Mouse (Mus musculus) CH12F3 (cell line): ENCODE data around the gene Rbm7.
"Not testable (repeated sequence)": the region's sequence is repeated elsewhere in the genome, so short reads cannot be mapped to it uniquely, and the experiment has no call there.

Experiments
- in situ Hi-C: fragments of 300-500 bp; cut with MboI; formaldehyde crosslinking; loops from 2 replicates; pipeline ENCODE4 v1.14.3; 2020; ENCODE audit warnings: low sequenced_read_pairs

Rbm7 gene

GRCm38 (mm10) chr9:48494817-48495547 is at the start of gene Rbm7, which contains the start of gene Gm5617:
Rbm7 (minus strand) TSS chr9:48495299.
Gm5617 (plus strand) TSS chr9:48495442.
- in situ Hi-C loops: no loop called here

- in situ Hi-C loops: no loop called here
These were observed 43.6 kb upstream of the Rbm7 start for GRCm38 (mm10) chr9:48538688-48539087.

GRCm38 (mm10) chr9:48538044-48538645 is 43.0 kb upstream of the Rbm7 start:
- in situ Hi-C loops: no loop called here

- in situ Hi-C loops: not testable (repeated sequence)
These were observed 42.5 kb upstream of the Rbm7 start for GRCm38 (mm10) chr9:48537616-48538015.

- in situ Hi-C loops: no loop called here
These were observed 41.3 kb upstream of the Rbm7 start for GRCm38 (mm10) chr9:48536414-48536813.

GRCm38 (mm10) chr9:48532730-48533129 is 37.6 kb upstream of the Rbm7 start:
- in situ Hi-C loops: no loop called here

GRCm38 (mm10) chr9:48532203-48532602 is 37.1 kb upstream of the Rbm7 start:
- in situ Hi-C loops: no loop called here

GRCm38 (mm10) chr9:48531294-48531693 is 36.2 kb upstream of the Rbm7 start:
- in situ Hi-C loops: no loop called here

- in situ Hi-C loops: no loop called here
These were observed 31.4 kb upstream of the Rbm7 start for GRCm38 (mm10) chr9:48526520-48526919.

- in situ Hi-C loops: no loop called here
These were observed 30.5 kb upstream of the Rbm7 start for GRCm38 (mm10) chr9:48525566-48525965.

- in situ Hi-C loops: not testable (repeated sequence)
These were observed 25.3 kb upstream of the Rbm7 start for GRCm38 (mm10) chr9:48520405-48520804.

- in situ Hi-C loops: no loop called here
These were observed 22.5 kb upstream of the Rbm7 start for GRCm38 (mm10) chr9:48517372-48518130.

- in situ Hi-C loops: no loop called here
These were observed 21.7 kb upstream of the Rbm7 start for GRCm38 (mm10) chr9:48516615-48517371.

GRCm38 (mm10) chr9:48515332-48515731 is 20.2 kb upstream of the Rbm7 start:
- in situ Hi-C loops: no loop called here

GRCm38 (mm10) chr9:48510134-48510533 is 15.0 kb upstream of the Rbm7 start:
- in situ Hi-C loops: no loop called here

GRCm38 (mm10) chr9:48504741-48505365 is 9.8 kb upstream of the Rbm7 start:
- in situ Hi-C loops: no loop called here

- in situ Hi-C loops: no loop called here
These were observed 7.9 kb upstream of the Rbm7 start for GRCm38 (mm10) chr9:48503001-48503400.

GRCm38 (mm10) chr9:48501192-48501591 is 6.1 kb upstream of the Rbm7 start:
- in situ Hi-C loops: no loop called here

- in situ Hi-C loops: no loop called here
These were observed 441 bp upstream of the Rbm7 start for GRCm38 (mm10) chr9:48495548-48495932.
